Mouse (Mus musculus) left cerebral cortex, postnatal 10 days (tissue): ENCODE data around the gene Nlrc4. TPM values are rescaled to one million over a fixed set of nuclear protein-coding genes. Genes with fewer than 3 reads are reported as not detected.

Experiments used
- DNase-seq, 2 experiments: peaks; one replicate each; pipeline ENCODE4 v3.0.0; 2021 to 2022; ENCODE audit warnings: low spot score in 2 of 2, mixed read lengths in 1 of 2; ENCODE audit errors: extremely low spot score in 1 of 2
- intact Hi-C: fragments of 180-260 bp; cut with DNase I; formaldehyde crosslinking; loops from one replicate; pipeline ENCODE4 v1.15.1; 2025
- total RNA-seq, 2 experiments: library from RNA; stranded (reverse); gene quantifications; 2 replicates each; pipeline ENCODE4 v1.2.3; 2021

Gene Nlrc4
- total RNA-seq, 2 experiments from 2014 or later = 0.11 to 0.28 TPM

GRCm38 (mm10) chr17:74376916-74377315, 82.0 kb downstream of the Nlrc4 start:
- intact Hi-C loops = no loop called here
- DNase-seq = no peak

Other genes starting within 250 kb of the Nlrc4 start
- 10 to 100 TPM; 62.2 to 65.7 TPM for gene Memo1, start 163.6 kb downstream of the Nlrc4 start, total RNA-seq
- 10 to 100 TPM; 63.8 to 68.2 TPM for gene Dpy30, start 135.2 kb downstream of the Nlrc4 start, total RNA-seq
- 10 to 100 TPM; 73.4 to 78.8 TPM for gene Spast, start 120.2 kb downstream of the Nlrc4 start, total RNA-seq
- 10 to 100 TPM; 17.4 to 17.5 TPM for gene Slc30a6, start 63.5 kb downstream of the Nlrc4 start, total RNA-seq
- 10 to 100 TPM; 68.9 to 73.5 TPM for gene Yipf4, start 30.4 kb upstream of the Nlrc4 start, total RNA-seq
- gene Birc6, start 69.2 kb upstream of the Nlrc4 start, total RNA-seq = 100 to 1,000 TPM; 155 to 161 TPM